Mouse (Mus musculus) embryo, embryonic 10.5 days (tissue): ENCODE measurements around the gene Preb.

Experiments used
- DNase-seq: peaks from one replicate; pipeline ENCODE4 v3.0.0-alpha.2; 2015; ENCODE audit warnings: low spot score

Gene Preb

DNA sequence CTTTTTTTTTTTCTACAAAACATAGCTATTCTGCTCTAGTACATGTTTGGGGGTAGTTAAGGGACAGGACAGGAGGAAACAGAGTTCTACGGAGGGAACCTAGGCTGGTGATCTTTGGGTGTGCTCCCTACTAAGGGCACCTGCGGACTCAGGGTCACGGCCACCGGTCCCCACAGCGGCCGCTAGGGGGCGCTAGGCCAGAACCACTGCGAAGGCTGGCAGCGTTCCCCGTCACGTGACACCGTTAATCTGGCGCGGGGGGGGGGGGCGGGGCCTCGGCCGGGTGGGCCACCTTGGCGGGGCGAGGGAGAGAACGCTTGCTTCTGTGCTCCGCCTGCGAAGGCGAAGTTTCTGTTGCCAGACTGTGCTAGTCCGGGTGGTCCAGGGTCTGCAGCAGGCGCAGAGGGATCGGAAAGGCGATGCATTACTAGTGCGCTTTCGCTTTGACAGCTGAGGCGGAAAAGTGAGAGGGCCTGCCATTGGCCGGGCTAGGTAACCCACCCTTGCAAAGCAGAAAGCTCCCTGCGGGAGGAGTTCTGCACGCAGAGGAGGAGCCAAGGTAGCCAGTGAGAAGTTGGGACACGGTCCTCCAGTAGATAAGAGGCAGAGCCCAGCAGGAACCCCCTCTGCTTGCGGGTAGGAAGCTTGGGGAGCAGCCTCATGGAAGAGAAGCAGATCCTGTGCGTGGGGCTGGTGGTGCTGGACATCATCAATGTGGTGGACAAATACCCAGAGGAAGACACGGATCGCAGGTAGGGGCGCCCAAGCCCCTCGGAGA lies 38.7 kb downstream of the Preb start, which contains the start of gene Khk:
Gene Khk (plus strand): TSS at position 176 of the 778 bp plus-strand sequence.
- peak; percentile 92 for DNase-seq

- no peak for DNase-seq
Measured at GRCm38 (mm10) chr5:30920621-30921020, 39.5 kb downstream of the Preb start.

- no peak for DNase-seq
Measured at GRCm38 (mm10) chr5:30919831-30920614, 40.1 kb downstream of the Preb start.

DNA sequence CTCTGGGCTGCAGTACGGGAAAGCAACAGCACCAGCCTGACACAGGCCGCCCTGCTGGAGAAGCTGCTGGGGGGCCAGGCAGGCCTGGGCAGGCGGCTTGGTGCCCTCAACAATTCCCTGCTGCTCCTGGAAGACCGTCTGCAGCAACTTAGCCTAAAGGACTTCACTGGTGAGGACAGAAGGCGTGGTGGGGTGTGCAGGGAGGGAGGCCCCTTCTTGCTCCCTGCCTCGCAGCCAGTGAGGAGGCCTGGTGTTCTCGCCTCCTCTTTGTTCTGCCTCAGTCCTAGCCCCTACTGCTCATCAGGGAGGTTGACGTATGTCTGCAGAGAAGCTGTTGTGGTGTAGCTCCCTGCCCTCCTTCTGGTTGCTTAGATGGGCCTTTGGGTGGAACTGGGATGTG lies 41.5 kb downstream of the Preb start:
- no peak for DNase-seq

GRCm38 (mm10) chr5:30917891-30918670 lies 42.1 kb downstream of the Preb start:
- DNase-seq = no peak

DNA sequence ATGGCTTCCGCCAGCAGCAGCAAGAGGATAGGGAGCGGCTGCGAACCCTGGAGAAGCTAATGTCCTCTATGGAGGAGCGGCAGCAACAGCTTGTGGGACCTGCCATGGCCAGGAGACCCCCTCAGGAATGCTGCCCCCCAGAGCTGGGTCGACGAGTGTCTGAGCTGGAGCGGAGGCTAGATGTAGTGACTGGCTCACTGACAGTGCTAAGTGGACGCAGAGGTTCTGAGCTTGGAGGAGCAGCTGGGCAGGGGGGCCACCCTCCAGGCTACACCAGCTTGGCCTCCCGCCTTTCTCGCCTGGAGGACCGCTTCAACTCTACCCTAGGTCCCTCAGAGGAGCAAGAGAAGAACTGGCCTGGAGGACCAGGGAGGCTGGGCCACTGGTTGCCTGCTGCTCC lies 42.8 kb downstream of the Preb start:
- DNase-seq = no peak

GRCm38 (mm10) chr5:30916841-30917240 lies 43.3 kb downstream of the Preb start:
- no peak for DNase-seq

GRCm38 (mm10) chr5:30915974-30916433 lies 44.2 kb downstream of the Preb start:
- peak; percentile 99 for DNase-seq

GRCm38 (mm10) chr5:30915456-30915855 lies 44.7 kb downstream of the Preb start:
- no peak for DNase-seq

DNA sequence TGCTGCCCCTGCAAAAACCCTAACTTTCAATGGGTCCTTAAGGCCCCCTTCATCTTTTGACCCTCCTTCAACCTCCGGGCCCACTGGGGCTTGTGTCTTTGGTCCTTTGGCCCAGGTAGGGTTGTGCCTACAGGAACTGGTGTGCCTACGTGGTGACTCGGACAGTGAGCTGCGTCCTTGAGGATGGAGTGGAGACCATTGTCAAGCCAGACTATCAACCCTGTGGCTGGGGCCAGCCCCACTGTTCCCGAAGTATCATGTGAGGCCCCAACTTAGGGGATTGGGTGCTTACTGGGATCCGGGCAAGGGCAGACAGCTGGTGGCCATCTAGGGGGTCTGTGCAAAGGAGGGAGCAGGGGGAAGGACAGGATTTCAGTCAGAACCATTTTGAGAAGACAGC lies 45.3 kb downstream of the Preb start:
- no peak for DNase-seq

GRCm38 (mm10) chr5:30914101-30914635 lies 46.0 kb downstream of the Preb start:
- peak; percentile 29 for DNase-seq

- peak; percentile 91 for DNase-seq
Measured at GRCm38 (mm10) chr5:30913060-30913841, 46.9 kb downstream of the Preb start, which contains the start of gene Emilin1. Emilin1 (plus strand) TSS chr5:30913402.

GRCm38 (mm10) chr5:30912156-30912555 lies 48.0 kb downstream of the Preb start:
- DNase-seq = no peak

DNA sequence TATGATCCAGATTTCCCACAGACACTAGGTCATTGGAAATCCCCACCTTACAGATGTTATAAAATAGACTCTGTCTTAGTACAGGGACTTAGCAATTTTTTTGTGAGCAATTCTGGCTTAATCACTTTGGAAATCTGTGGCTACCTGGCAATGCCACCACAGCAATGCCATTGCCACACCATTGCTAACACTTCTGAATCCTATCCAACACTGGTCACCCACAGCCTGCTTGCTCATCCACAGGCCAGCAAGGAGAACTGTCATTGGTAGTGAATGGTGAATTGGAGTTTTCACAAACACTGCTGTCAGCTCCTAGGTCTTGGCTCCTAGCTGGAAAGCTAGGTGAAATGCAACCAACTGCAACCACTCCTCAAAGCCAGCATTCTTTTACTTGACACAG lies 49.7 kb downstream of the Preb start:
- DNase-seq = no peak

GRCm38 (mm10) chr5:30909863-30910262 lies 50.3 kb downstream of the Preb start:
- no peak for DNase-seq

DNA sequence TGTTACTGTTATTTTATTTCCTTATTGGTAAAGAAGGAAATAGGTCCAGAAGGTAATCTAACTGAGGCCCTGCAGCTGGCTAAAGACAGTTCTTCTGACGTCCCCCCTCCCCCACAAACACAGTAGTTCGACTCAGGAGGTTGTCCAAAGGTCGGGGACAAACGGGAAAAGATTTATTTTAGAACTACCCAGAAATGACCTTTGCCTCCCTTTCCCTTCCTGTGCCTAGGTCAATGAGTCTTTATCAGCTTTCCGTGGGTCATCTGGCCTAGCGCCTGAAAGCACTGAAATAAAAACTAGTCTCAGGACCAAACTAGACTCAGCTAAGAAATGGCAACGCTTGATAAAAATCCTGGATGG lies 50.9 kb downstream of the Preb start:
- peak; percentile 49 for DNase-seq

- peak; percentile 50 for DNase-seq
Measured at GRCm38 (mm10) chr5:30908426-30909299, 51.5 kb downstream of the Preb start.

- peak; percentile 97 for DNase-seq
Measured at GRCm38 (mm10) chr5:30907413-30908059, 52.6 kb downstream of the Preb start, which contains the start of gene Ost4. Ost4 (minus strand) TSS chr5:30907788.

DNA sequence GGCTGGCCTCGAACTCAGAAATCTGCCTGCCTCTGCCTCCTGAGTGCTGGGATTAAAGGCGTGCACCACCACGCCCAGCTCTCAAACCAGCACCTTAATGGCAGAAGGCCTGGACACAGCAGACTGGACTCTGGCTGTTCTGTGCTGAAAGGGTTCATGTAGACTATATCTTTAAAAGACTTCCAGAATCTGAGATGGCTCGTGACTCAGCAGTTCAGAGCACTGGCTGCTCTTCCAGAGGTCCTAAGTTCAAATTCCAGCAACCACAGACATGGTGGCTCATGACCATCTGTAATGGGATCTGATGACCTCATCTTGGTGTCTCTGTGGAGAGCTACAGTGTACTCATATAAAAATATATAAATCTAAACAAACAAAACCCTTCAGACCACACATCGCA lies 58.3 kb downstream of the Preb start:
- DNase-seq = no peak
